Mouse (Mus musculus) liver, adult 2 months (tissue): ENCODE measurements around the gene Zdhhc6.

Experiments used
- CTCF ChIP-seq: fragments of 200-500 bp; IDR thresholded peaks from 2 replicates; pipeline ENCODE4 v1.5.1; 2011; ENCODE audit warnings: low read depth, low read length, control low read depth
- POLR2A ChIP-seq: fragments of 200-500 bp; IDR thresholded peaks from 2 replicates; pipeline ENCODE4 v1.6.1; 2011; ENCODE audit warnings: low read length, control low read depth; ENCODE audit not compliant: insufficient read depth; ENCODE audit errors: extremely low read depth

GRCm38 (mm10) chr19:55335881-55336280 is 20.0 kb upstream of the Zdhhc6 start:
- TF ChIP-seq POLR2A (no peak), CTCF (no peak)
